Mouse (Mus musculus) CD4-positive, CD25-positive, alpha-beta regulatory T cell, adult 2 months (primary cell): ENCODE data around the gene Trim63.

ENCODE experiments used
- DNase-seq: peaks from one replicate; pipeline ENCODE4 v3.0.0-alpha.2; 2012; ENCODE audit warnings: low read depth, low spot score

Trim63 gene

GRCm38 (mm10) chr4:134298626-134299497, 16.1 kb upstream of the Trim63 start:
- no peak for DNase-seq

DNA sequence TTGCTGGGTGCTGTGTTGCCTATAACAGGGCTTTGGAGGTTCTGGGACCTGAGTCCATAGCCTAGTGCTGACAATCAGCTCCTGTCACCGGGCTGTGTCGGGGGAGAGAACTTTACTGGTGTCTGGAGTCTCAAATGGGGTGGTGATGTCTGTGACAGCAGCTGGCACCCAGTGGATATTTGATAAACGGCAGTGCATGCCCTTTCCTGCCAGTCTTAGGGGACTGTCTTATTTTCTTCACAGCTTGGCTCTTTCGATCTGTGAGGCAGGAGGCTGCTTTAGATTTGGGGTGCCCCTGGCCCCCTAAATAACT, 15.5 kb upstream of the Trim63 start:
- DNase-seq = no peak

DNA sequence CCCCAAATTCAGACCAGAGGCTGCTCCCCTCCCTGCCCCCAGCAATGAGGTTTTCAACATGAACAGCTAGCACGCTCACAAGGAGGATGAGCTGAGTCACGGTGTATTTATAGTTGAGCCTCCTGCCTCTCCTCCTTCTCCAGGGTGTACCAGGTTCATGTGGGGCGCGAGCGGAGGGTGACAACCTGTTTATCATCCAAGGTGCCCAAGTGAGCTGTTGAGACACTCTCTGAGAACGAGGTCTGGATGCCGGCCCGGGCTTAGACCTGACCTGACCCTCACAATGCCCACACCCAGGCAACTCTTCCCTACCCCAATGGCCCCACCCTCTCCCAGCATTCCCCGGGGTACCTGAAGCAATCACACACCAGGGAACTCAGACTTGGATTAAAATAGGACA, 14.6 kb upstream of the Trim63 start:
- DNase-seq = no peak

DNA sequence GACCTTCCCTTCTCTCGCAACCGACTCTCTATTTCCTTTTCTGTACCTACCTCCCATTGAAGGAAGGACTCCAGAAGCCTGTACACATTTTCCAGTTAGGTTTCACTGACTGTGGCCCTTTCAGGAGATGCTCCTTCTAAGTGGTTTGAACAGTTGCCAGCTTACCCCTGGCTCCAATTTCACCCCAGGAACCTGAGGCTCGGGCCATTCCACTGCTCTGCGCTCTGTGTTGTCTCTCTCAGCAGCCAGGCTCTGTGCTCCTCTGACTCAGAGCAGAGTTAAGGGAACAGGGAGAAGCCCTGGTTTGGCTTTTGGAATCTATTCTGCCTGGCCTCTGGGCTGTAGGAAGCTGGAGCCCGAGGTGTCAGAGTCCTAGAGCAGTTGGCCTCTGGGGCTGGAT, 12.8 kb upstream of the Trim63 start:
- no peak for DNase-seq

GRCm38 (mm10) chr4:134306963-134307362, 8.0 kb upstream of the Trim63 start:
- no peak for DNase-seq

GRCm38 (mm10) chr4:134307367-134308072, 7.4 kb upstream of the Trim63 start:
- peak; percentile 51 for DNase-seq

DNA sequence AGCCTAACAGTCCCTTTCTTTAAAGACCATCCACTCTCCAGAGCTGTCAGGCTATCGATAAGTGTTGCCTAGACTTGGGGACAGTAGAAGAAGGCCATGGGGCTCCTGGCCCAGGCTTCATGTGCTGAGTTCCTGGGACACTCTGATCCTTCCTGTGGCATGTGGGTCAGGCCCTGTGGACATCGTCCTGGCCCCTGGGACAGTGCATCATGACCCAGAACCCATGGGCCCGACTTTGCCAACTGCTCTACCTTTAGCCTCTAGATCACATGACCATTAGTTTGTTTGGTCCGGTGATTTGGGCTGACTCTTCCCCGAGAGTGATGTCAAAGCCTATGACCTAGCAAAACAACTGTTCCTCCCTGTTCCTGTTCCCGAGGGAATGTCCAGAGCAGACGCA, 4.8 kb upstream of the Trim63 start:
- DNase-seq = no peak

GRCm38 (mm10) chr4:134310656-134311055, 4.3 kb upstream of the Trim63 start:
- DNase-seq = no peak

- DNase-seq = no peak
Measured at GRCm38 (mm10) chr4:134311784-134312183, 3.1 kb upstream of the Trim63 start.

DNA sequence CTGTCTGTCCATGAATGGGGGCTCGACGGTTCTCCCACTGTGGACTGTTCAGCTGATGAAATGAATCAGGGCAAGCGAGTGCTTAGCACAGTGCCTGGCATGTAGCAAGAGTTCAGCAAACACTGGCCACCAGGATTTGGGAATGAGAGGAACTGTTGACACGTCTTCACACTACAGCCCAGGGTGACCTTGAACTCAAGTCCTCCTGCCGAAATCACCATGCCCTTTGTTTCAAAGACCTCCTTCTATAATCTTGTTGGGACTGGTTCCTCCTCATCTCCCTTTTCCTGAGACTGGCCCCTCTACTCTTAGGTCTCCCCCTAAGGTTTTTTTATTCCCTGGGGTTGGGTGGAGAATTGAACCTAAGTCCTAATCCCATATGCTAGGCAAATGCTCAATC, 2.6 kb upstream of the Trim63 start:
- no peak for DNase-seq

DNA sequence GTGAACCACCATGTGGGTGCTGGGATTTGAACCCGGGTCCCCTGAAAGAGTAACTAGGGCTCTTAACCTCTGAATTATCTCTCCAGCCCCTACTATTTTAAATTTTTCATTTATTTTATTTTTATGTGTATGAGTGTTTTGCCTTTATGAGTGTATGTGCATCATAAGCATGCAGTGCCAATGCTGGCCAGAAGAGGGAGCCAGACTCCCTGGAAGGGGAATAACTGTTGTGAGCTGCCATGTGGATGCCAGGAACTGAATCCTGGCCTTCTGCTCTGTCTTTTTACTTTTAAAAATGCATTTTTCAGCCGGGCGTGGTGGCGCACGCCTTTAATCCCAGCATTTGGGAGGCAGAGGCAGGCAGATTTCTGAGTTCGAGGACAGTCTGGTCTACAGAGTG, 2.0 kb upstream of the Trim63 start:
- DNase-seq = peak; percentile 45

GRCm38 (mm10) chr4:134314081-134314655, 752 bp upstream of the Trim63 start:
- no peak for DNase-seq

DNA sequence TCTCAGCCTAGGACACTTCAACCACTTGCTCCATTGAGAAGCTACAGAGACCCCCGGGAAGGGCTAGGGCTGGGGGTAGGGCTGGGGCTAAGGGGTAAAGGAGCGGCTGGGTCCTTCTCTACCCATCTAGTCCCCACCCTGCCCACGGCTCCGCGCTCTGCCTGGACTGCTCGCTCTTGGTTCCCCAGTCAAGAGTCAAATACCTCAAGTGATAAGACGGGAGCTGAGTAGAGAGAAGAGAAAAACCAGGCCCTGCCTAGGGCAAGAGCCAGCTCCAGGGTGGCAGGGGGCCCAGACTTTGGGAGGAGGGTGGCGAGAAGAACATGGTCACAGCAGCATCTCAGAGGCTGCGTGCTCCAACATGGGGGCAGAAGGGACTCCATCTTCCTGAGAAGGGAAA, 550 bp downstream of the Trim63 start:
- no peak for DNase-seq

- no peak for DNase-seq
Measured at GRCm38 (mm10) chr4:134316390-134316789, 1.5 kb downstream of the Trim63 start.

GRCm38 (mm10) chr4:134319074-134319473, 4.2 kb downstream of the Trim63 start:
- no peak for DNase-seq

GRCm38 (mm10) chr4:134319674-134320073, 4.8 kb downstream of the Trim63 start:
- DNase-seq = no peak

- DNase-seq = peak; percentile 16
Measured at GRCm38 (mm10) chr4:134321524-134321923, 6.6 kb downstream of the Trim63 start.

DNA sequence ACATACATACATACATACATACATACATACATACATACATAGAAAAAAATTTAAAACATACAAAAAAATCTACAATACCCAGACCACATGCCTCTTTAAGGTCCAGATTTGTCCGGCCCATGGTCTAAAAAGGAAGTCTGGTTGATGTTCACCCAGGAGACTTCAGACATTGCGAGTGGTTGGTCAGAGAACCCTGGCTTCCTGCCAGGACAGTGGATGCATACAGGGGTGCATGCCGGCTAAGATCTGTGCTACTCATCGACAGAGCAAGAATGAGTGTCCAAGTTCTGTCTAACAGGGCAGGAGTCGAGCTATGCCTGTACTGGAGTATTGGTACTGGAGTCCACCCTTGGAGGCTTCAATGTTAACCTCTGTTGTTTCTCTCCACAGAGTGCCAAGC, 9.7 kb downstream of the Trim63 start:
- no peak for DNase-seq

DNA sequence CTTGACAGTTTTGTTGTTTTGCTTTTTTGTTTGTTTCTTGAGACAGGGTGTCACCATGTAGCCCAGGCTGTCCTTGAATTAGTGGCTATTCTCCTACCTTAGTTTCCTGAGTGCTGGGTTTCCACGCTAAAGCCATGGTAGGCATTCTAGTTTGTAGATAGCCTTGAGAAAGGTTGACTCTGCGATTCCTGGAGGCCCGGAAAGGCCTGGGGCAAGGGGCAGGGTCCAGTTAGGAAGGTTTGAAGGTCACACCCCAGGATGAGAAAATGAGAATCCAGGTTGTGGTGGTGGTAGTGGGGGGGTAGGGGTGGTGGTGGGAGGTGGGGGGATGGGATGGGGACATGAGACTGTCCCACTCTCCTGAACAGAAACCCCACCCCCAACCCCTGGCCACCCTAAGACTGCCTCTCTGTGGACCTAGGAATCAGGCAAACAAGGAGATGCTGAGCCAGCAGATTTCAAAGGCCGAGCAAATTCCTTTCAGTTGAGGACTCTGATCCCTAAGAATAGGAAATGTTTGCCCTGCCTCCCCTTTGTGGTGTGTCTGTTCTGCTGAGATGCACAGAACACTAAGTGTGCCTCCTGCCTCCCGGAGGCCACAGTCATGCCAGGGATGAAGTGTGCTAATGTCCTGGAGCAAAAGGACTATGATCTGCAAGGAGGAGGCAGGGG, 12.1 kb downstream of the Trim63 start:
- no peak for DNase-seq

GRCm38 (mm10) chr4:134328151-134328550, 13.2 kb downstream of the Trim63 start:
- DNase-seq = no peak

DNA sequence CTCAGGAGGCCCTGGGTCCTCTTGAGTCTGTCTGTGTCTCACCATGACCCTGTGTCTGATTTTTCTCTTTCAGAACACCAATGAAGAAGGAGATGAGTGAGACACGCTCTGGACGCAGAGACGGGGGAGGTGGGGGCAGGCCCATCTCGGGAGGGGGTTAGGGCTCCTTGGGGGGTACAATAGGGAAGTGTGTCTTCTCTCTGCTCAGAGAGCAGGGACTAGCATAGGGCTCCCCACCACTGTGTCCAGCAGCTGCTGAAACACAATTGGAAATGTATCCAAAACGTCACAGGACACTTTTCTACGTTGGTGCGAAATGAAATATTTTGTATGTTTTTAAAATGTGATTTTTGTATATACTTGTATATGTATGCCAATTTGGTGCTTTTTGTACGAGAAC, 13.9 kb downstream of the Trim63 start:
- no peak for DNase-seq

DNA sequence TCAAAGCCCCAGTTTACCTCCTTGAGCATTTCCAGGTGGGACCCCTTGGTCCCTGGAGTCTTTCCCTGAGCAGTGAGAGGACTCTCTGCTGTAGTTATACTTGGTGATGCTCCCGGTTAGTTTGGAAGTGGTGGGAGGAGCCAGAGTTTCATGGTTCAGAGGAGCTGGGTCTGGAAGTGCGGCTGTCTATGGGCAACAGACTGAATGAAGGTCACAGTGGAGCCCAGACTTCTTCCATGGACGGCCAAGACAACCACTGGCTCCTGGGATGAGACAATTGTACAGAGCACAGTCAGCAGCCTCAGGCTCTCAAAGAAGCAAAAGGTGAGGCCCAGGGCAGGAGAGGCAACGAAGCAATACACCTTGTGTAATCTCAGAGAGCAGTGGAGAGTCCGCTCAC, 15.4 kb downstream of the Trim63 start:
- DNase-seq = no peak
